Mouse (Mus musculus) myocyte (in vitro differentiated cells): ENCODE results near the gene Tmbim7. TPM values are rescaled to one million over a fixed set of nuclear protein-coding genes. Genes with fewer than 3 reads are reported as not detected.

Experiments
- H3K27me3 ChIP-seq: one replicate; pipeline ENCODE4 v1.6.1; 2011; ENCODE audit not compliant: control insufficient read depth, insufficient read depth, insufficient read length
- H3K36me3 ChIP-seq: one replicate; pipeline ENCODE4 v1.6.1; 2011; ENCODE audit not compliant: control insufficient read depth, insufficient read depth
- H3K4me2 ChIP-seq: one replicate; pipeline ENCODE4 v1.6.1; 2011; ENCODE audit warnings: low read depth, control low read depth
- H3K4me3 ChIP-seq: one replicate; pipeline ENCODE4 v1.5.1; 2011; ENCODE audit warnings: mild to moderate bottlenecking, control low read depth, moderate library complexity
- H3K79me2 ChIP-seq: one replicate; pipeline ENCODE4 v1.6.1; 2011; ENCODE audit not compliant: control insufficient read depth, insufficient read depth
- H3ac ChIP-seq: one replicate; pipeline ENCODE4 v1.6.1; 2011; ENCODE audit not compliant: control insufficient read depth, insufficient read length
- CEBPB ChIP-seq: IDR thresholded peaks from 2 replicates; pipeline ENCODE4 v1.6.1; 2011; ENCODE audit warnings: mild to moderate bottlenecking, moderate library complexity; ENCODE audit not compliant: poor library complexity, insufficient read depth, severe bottlenecking
- E2F4 ChIP-seq: IDR thresholded peaks from one replicate; pipeline ENCODE4 v1.6.1; 2011; ENCODE audit warnings: mild to moderate bottlenecking, control low read depth, moderate library complexity; ENCODE audit not compliant: insufficient read depth
- MAX ChIP-seq: IDR thresholded peaks from one replicate; pipeline ENCODE4 v1.6.1; 2011; ENCODE audit warnings: low read depth, mild to moderate bottlenecking, control low read depth
- MYOD1 ChIP-seq, 3 experiments: IDR thresholded peaks; one replicate each; pipeline ENCODE4 v1.6.1; 2011; ENCODE audit warnings: control low read depth in 2 of 3, low read depth in 2 of 3, mild to moderate bottlenecking in 2 of 3, moderate library complexity in 1 of 3; ENCODE audit not compliant: insufficient read length in 2 of 3, control insufficient read depth in 1 of 3
- MYOG ChIP-seq, 3 experiments: IDR thresholded peaks; one replicate each; pipeline ENCODE4 v1.6.1; 2011; ENCODE audit warnings: control low read depth in 2 of 3, low read depth in 2 of 3, mild to moderate bottlenecking in 2 of 3; ENCODE audit not compliant: insufficient read length in 2 of 3, control insufficient read depth in 1 of 3, insufficient read depth in 1 of 3
- POLR2A ChIP-seq: IDR thresholded peaks from one replicate; pipeline ENCODE4 v1.6.1; 2011; ENCODE audit warnings: low read depth, mild to moderate bottlenecking, control low read depth, moderate library complexity; ENCODE audit not compliant: insufficient read length
- POLR2AphosphoS2 ChIP-seq: IDR thresholded peaks from one replicate; pipeline ENCODE4 v1.6.1; 2011; ENCODE audit warnings: low read depth, control low read depth; ENCODE audit not compliant: insufficient read length
- REST ChIP-seq: IDR thresholded peaks from one replicate; pipeline ENCODE4 v1.6.1; 2011; ENCODE audit warnings: mild to moderate bottlenecking, control low read depth, moderate library complexity; ENCODE audit not compliant: insufficient read depth, insufficient read length
- SRF ChIP-seq: IDR thresholded peaks from one replicate; pipeline ENCODE4 v1.6.1; 2011; ENCODE audit warnings: low read depth; ENCODE audit not compliant: control insufficient read depth, insufficient read length
- TCF12 ChIP-seq: IDR thresholded peaks from one replicate; pipeline ENCODE4 v1.6.1; 2011; ENCODE audit warnings: mild to moderate bottlenecking, control low read depth; ENCODE audit not compliant: poor library complexity, insufficient read depth, severe bottlenecking
- TCF3 ChIP-seq: IDR thresholded peaks from one replicate; pipeline ENCODE4 v1.6.1; 2011; ENCODE audit warnings: low read depth, control low read depth; ENCODE audit not compliant: insufficient read length
- USF1 ChIP-seq: IDR thresholded peaks from one replicate; pipeline ENCODE4 v1.6.1; 2011; ENCODE audit warnings: low read depth, mild to moderate bottlenecking, control low read depth, moderate library complexity
- polyA plus RNA-seq: library from polyadenylated mRNA; unstranded; fragments of >200 nt; fragmentation: generic; extraction: Trizol; gene quantifications from one replicate; pipeline ENCODE4 v1.2.1, GENCODE M21; 2012; ENCODE audit warnings: missing spikeins

Tmbim7 gene
- polyA plus RNA-seq, 1 experiment, result not detected

DNA sequence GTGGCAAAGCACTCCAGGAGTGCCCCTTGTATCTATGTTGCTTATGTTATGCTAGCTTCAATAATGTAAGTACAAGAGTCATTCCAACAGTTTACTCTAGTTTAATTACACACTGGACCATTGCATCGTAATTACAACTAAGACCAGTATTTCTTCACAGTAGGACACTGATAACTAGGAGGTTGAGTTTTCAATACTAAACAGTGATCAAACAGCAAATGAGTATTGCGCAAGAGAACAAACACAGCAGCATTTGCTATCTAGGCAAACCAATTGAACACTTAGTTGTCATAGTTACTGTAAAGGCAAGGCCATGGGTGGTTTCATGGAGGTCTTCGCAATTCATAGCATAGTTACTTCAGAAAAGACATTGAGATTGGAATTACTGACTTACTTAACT lies 40.3 kb downstream of the Tmbim7 start:
- Histone ChIP-seq H3K36me3 (peaks cover 19% of the 10 kb centered on the region), H3K79me2 (no peaks in the 10 kb centered on the region), H3ac (no peak overlapping the region), H3K27me3 (no peaks in the 10 kb centered on the region), H3K4me2 (no peak overlapping the region), H3K4me3 (no peak overlapping the region)
- TF ChIP-seq SRF (no peak), TCF3 (no peak), CEBPB (0 out of 2 replicates have a peak, but pooled peaks have one; percentile 28)

DNA sequence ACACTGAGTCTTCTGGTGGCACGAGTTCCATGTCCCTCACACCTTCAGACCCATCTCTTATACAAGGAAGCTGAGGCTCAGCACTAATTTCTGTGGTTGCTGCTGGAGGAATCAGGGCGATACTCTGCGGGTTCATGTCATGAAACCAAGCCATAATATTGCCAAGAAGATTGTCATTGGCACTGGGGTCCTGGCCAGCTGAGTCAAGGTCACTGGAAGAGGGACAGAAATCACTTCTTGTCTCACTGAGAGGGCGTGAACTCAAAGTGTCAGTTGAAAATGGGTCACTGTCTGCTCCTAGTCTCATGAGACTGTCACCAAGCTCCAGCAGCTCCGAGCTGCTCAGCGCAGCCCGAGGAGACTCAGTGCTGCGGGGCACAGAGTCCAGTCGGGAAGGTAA lies 42.0 kb downstream of the Tmbim7 start:
- TF ChIP-seq MYOD1 (IDR thresholded peaks at IDR 0.05; ENCODE audit: control insufficient read depth in 1 of 3, insufficient read length in 2 of 3, low read depth in 2 of 3) (no peak), POLR2A (no peak), MAX (no peak), TCF3 (no peak), MYOG (IDR thresholded peaks at IDR 0.05; ENCODE audit: control insufficient read depth in 1 of 3, insufficient read depth in 1 of 3, insufficient read length in 2 of 3, low read depth in 2 of 3) (no peak), TCF12 (no peak), E2F4 (no peak), SRF (no peak), USF1 (no peak), POLR2AphosphoS2 (no peak), CEBPB (no peak), REST (no peak)
- Histone ChIP-seq H3ac (no peak overlapping the region), H3K79me2 (no peaks in the 10 kb centered on the region), H3K4me2 (no peak overlapping the region), H3K27me3 (no peaks in the 10 kb centered on the region), H3K36me3 (peaks cover 24% of the 10 kb centered on the region), H3K4me3 (no peak overlapping the region)

- no peaks in the 10 kb centered on the region for H3K79me2 ChIP-seq
Observed at GRCm38 (mm10) chr5:3695191-3695590, 44.2 kb downstream of the Tmbim7 start.

DNA sequence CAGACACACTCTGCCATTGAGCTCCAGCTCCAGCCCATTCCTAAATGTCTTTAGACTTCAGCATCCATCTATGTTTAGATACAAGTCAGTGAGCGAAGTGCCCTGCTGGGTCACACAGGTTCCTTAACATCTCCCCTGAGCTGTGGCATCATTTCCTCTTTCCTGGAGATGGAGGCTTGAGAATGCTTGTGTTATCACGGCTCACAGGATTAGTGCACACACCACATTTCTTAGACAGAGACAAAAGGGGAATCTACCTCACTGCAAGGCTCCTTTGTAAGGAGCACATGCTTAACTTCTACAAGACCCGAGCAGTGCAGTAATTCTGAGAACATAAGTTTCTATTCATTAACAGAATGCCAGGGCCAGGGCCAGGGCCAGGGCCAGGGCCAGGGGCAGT lies 45.0 kb downstream of the Tmbim7 start:
- Histone ChIP-seq H3K27me3 (no peaks in the 10 kb centered on the region), H3K4me2 (no peak overlapping the region), H3ac (no peak overlapping the region), H3K79me2 (no peaks in the 10 kb centered on the region), H3K4me3 (no peak overlapping the region), H3K36me3 (peaks cover 22% of the 10 kb centered on the region)
- TF ChIP-seq REST (no peak), SRF (no peak), E2F4 (no peak), MYOG (IDR thresholded peaks at IDR 0.05; ENCODE audit: control insufficient read depth in 1 of 3, insufficient read depth in 1 of 3, insufficient read length in 2 of 3, low read depth in 2 of 3) (no peak), MAX (no peak), POLR2A (no peak), TCF3 (no peak), CEBPB (no peak), POLR2AphosphoS2 (no peak), MYOD1 (IDR thresholded peaks at IDR 0.05; ENCODE audit: control insufficient read depth in 1 of 3, insufficient read length in 2 of 3, low read depth in 2 of 3) (no peak), USF1 (no peak), TCF12 (no peak)

More at GRCm38 (mm10) chr5:3695191-3695590, 44.2 kb downstream of the Tmbim7 start:
- Histone ChIP-seq H3ac (no peak overlapping the region), H3K36me3 (peaks cover 20% of the 10 kb centered on the region), H3K4me3 (no peak overlapping the region), H3K4me2 (no peak overlapping the region), H3K27me3 (no peaks in the 10 kb centered on the region)
- no peak for TF ChIP-seq CEBPB
- TF ChIP-seq TCF3, result no peak
- no peak for TF ChIP-seq TCF12
- no peak for TF ChIP-seq MYOD1 (IDR thresholded peaks at IDR 0.05; ENCODE audit: control insufficient read depth in 1 of 3, insufficient read length in 2 of 3, low read depth in 2 of 3)
- no peak for TF ChIP-seq MAX
- no peak for TF ChIP-seq REST
- no peak for TF ChIP-seq MYOG (IDR thresholded peaks at IDR 0.05; ENCODE audit: control insufficient read depth in 1 of 3, insufficient read depth in 1 of 3, insufficient read length in 2 of 3, low read depth in 2 of 3)
- no peak for TF ChIP-seq USF1
- TF ChIP-seq E2F4, result no peak
- no peak for TF ChIP-seq POLR2AphosphoS2

- Histone ChIP-seq H3K4me2 (no peak overlapping the region), H3ac (no peak overlapping the region), H3K36me3 (peaks cover 24% of the 10 kb centered on the region), H3K4me3 (no peak overlapping the region), H3K79me2 (no peaks in the 10 kb centered on the region), H3K27me3 (no peaks in the 10 kb centered on the region)
- TF ChIP-seq MYOG (IDR thresholded peaks at IDR 0.05; ENCODE audit: control insufficient read depth in 1 of 3, insufficient read depth in 1 of 3, insufficient read length in 2 of 3, low read depth in 2 of 3), result no peak
- no peak for TF ChIP-seq TCF12
- TF ChIP-seq MAX, result no peak
- no peak for TF ChIP-seq TCF3
- TF ChIP-seq POLR2A, result no peak
- no peak for TF ChIP-seq CEBPB
Observed at GRCm38 (mm10) chr5:3700025-3700424, 49.0 kb downstream of the Tmbim7 start.
